Mouse (Mus musculus) bone marrow macrophage, adult 2 months (primary cell): ENCODE measurements around the gene Olfr960.

Experiments used
- CTCF ChIP-seq: IDR thresholded peaks from 2 replicates; pipeline ENCODE4 v1.5.1; 2012; ENCODE audit warnings: low read depth, mild to moderate bottlenecking, low read length, moderate library complexity
- POLR2A ChIP-seq: IDR thresholded peaks from 2 replicates; pipeline ENCODE4 v1.6.1; 2012; ENCODE audit warnings: mild to moderate bottlenecking, low read depth, low read length, borderline replicate concordance

- no peak for TF ChIP-seq CTCF
- no peak for TF ChIP-seq POLR2A
Measured at GRCm38 (mm10) chr9:39603999-39604453, 17.1 kb upstream of the Olfr960 start, which contains the start of gene AW551984.
